ENCODE assay signal across 22 mouse cellular contexts in the genomic region with DNA sequence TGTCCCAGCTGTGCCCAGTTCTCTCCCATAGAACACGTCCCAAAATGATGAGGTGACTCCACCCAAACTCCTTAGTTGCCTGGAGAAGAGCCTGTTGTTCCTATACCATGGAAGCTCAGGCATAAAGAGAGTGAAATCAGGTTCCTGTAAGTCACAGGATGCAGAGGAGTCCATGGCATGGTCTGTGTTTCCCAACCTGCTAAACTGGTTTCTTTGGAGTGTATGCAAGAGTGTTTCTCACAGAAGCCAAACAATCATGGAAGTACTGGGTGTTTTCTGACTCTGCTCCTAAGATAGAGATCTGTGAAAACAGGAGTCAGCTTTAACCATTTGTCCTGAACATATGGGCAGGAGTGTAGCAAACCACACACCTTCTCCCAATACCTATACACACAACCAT. TPM values are rescaled to one million over a fixed set of nuclear protein-coding genes. Genes with fewer than 3 reads are reported as not detected.
DNase-seq lines count a peak whose midpoint lies in the region; ATAC-seq lines count a peak whose summit lies in the region.
"Had no signal": no experiment of that assay in that cellular context is flagged by ENCODE, and none has a peak within 500 bp of the region (broad histone marks: within the 10 kb centered on the region; RNA-seq: fewer than 3 reads in every experiment).

No protein-coding gene starts in this region.

- H3K4me2 ChIP-seq in embryonic facial prominence, embryonic 13.5 days: no peak overlapping the region
- no peak overlapping the region for H3K4me2 ChIP-seq in intestine, embryonic 16.5 days (ENCODE audit: low read depth, low read length)
- H3K4me2 ChIP-seq: liver, embryonic 11.5 days had no signal

- H3K27me3 ChIP-seq in embryonic facial prominence, embryonic 13.5 days: no peaks in the 10 kb centered on the region
- no peaks in the 10 kb centered on the region for H3K27me3 ChIP-seq in embryonic facial prominence, embryonic 10.5 days (replicated peaks; ENCODE audit: low read depth, poor library complexity, severe bottlenecking)
- H3K27me3 ChIP-seq in intestine, embryonic 16.5 days (replicated peaks; ENCODE audit: control insufficient read depth, insufficient read depth, low read length): no peaks in the 10 kb centered on the region

- no peak for DNase-seq in embryonic facial prominence, embryonic 10.5 days (ENCODE audit: low spot score)
- DNase-seq in gastrocnemius, adult 18-20 months (ENCODE audit: low spot score): no peak
- DNase-seq in T-cell, adult 2 months (ENCODE audit: low spot score): no peak
- DNase-seq in MN1 (ENCODE audit: low spot score): no peak
- DNase-seq: adrenal gland, adult 2 months; cerebellum, adult 9-11 months; embryo, embryonic 11 days; gastrocnemius, adult 2 months; midbrain, embryonic 14.5 days had no signal

- H3K9ac ChIP-seq in embryonic facial prominence, embryonic 13.5 days: no peak overlapping the region
- no peak overlapping the region for H3K9ac ChIP-seq in intestine, embryonic 16.5 days (ENCODE audit: low read depth, low read length)

- H3K4me3 ChIP-seq in embryonic facial prominence, embryonic 13.5 days: no peak overlapping the region
- H3K4me3 ChIP-seq in embryonic facial prominence, embryonic 10.5 days: no peak overlapping the region
- no peak overlapping the region for H3K4me3 ChIP-seq in intestine, embryonic 16.5 days (ENCODE audit: low read length)
- H3K4me3 ChIP-seq: erythroblast, embryonic 14.5 days; gastrocnemius, adult 2 months had no signal

- no peak overlapping the region for H3K27ac ChIP-seq in embryonic facial prominence, embryonic 13.5 days
- no peak overlapping the region for H3K27ac ChIP-seq in embryonic facial prominence, embryonic 10.5 days (replicated peaks)
- no peak overlapping the region for H3K27ac ChIP-seq in intestine, embryonic 16.5 days (ENCODE audit: low read length)
- H3K27ac ChIP-seq: gastrocnemius, adult 2 months had no signal

- WGBS in embryonic facial prominence, embryonic 13.5 days: 40% methylated on average over 1 of the region's 1 CpGs
- WGBS in embryonic facial prominence, embryonic 10.5 days: 76% methylated on average over 1 of the region's 1 CpGs
- WGBS in intestine, embryonic 16.5 days: 46% methylated on average over 1 of the region's 1 CpGs

- H3K9me3 ChIP-seq in embryonic facial prominence, embryonic 13.5 days: no peaks in the 10 kb centered on the region
- no peaks in the 10 kb centered on the region for H3K9me3 ChIP-seq in embryonic facial prominence, embryonic 10.5 days
- H3K9me3 ChIP-seq in intestine, embryonic 16.5 days (ENCODE audit: control insufficient read depth, low read length): no peaks in the 10 kb centered on the region

- H3K36me3 ChIP-seq in embryonic facial prominence, embryonic 13.5 days: no peaks in the 10 kb centered on the region
- no peaks in the 10 kb centered on the region for H3K36me3 ChIP-seq in embryonic facial prominence, embryonic 10.5 days (replicated peaks)
- no peaks in the 10 kb centered on the region for H3K36me3 ChIP-seq in intestine, embryonic 16.5 days (ENCODE audit: control insufficient read depth, insufficient read depth, low read length)

- H3K4me1 ChIP-seq in embryonic facial prominence, embryonic 13.5 days: no peaks in the 10 kb centered on the region
- no peaks in the 10 kb centered on the region for H3K4me1 ChIP-seq in embryonic facial prominence, embryonic 10.5 days
- no peaks in the 10 kb centered on the region for H3K4me1 ChIP-seq in intestine, embryonic 16.5 days (ENCODE audit: control insufficient read depth, insufficient read depth, low read length)

- 0 out of 2 replicates have a peak, but pooled peaks have one; percentile 20 for ATAC-seq in embryonic facial prominence, embryonic 13.5 days (ENCODE audit: insufficient number of reproducible peaks, insufficient read depth, low FRiP score, low TSS enrichment, low read depth)
- peak; percentile 9 for ATAC-seq in common myeloid progenitor, adult 5-6 weeks (replicated peaks; ENCODE audit: low read depth, poor library complexity, severe bottlenecking)
- peak; percentile 75 for ATAC-seq in intestine, embryonic 16.5 days
- ATAC-seq in megakaryocyte, adult 5-6 weeks (ENCODE audit: poor library complexity, severe bottlenecking): 0 out of 2 replicates have a peak, but pooled peaks have one; percentile 10
- ATAC-seq: forebrain, embryonic 16.5 days had no signal

RNA-seq across cellular contexts. Expression of a gene that starts 5.6 kb away (rescaled TPM):
- polyA plus RNA-seq in embryonic facial prominence, embryonic 13.5 days (2015; fragmentation: Nextera tagmentation; extraction: Ambion mirVana): 4.1 and 4.7 TPM in 2 replicates
- not detected in 2 replicates for polyA plus RNA-seq in embryonic facial prominence, embryonic 10.5 days (2016; fragmentation: Nextera tagmentation; extraction: Ambion mirVana)
- 0.23 TPM in 1 of 2 replicates, not detected in the other for total RNA-seq in common myeloid progenitor, adult 5-6 weeks (2017)
- 0.39 TPM in 1 of 2 replicates, not detected in the other for polyA plus RNA-seq in intestine, embryonic 16.5 days (2015; fragmentation: Nextera tagmentation; extraction: Ambion mirVana)
- not detected in 2 replicates for total RNA-seq in megakaryocyte, adult 5-6 weeks (2015)
- total RNA-seq in megakaryocyte, adult 5-6 weeks (2017): not detected in 2 replicates
- total RNA-seq in gastrocnemius, adult 18-20 months (2021): 1 to 10 TPM in 1 of 2 experiments, not detected in 1; 1.9 TPM
- total RNA-seq: adrenal gland, adult 2 months; gastrocnemius, adult 2 months; heart, adult 8-10 months; layer of hippocampus, postnatal 25 days; left cerebral cortex, postnatal 25 days; MEL had no signal
- polyA plus RNA-seq: adrenal gland, adult 2 months; erythroblast, embryonic 14.5 days; forebrain, embryonic 16.5 days; heart, embryonic 16.5 days; hindbrain, embryonic 11.5 days; liver, embryonic 11.5 days; midbrain, embryonic 14.5 days had no signal

RNA-seq across cellular contexts. Expression of a gene that starts 22.0 kb away (rescaled TPM):
- polyA plus RNA-seq in embryonic facial prominence, embryonic 13.5 days (2015; fragmentation: Nextera tagmentation; extraction: Ambion mirVana): not detected in 2 replicates
- not detected in 2 replicates for polyA plus RNA-seq in embryonic facial prominence, embryonic 10.5 days (2016; fragmentation: Nextera tagmentation; extraction: Ambion mirVana)
- not detected in 2 replicates for total RNA-seq in common myeloid progenitor, adult 5-6 weeks (2017)
- polyA plus RNA-seq in intestine, embryonic 16.5 days (2015; fragmentation: Nextera tagmentation; extraction: Ambion mirVana): not detected in 2 replicates
- total RNA-seq in megakaryocyte, adult 5-6 weeks (2015): not detected in 2 replicates
- not detected in 2 replicates for total RNA-seq in megakaryocyte, adult 5-6 weeks (2017)
- total RNA-seq in gastrocnemius, adult 18-20 months (2021): under 1 TPM in 1 of 2 experiments, not detected in 1; 0.43 TPM
- total RNA-seq: adrenal gland, adult 2 months; gastrocnemius, adult 2 months; heart, adult 8-10 months; layer of hippocampus, postnatal 25 days; left cerebral cortex, postnatal 25 days; MEL had no signal
- polyA plus RNA-seq: adrenal gland, adult 2 months; erythroblast, embryonic 14.5 days; forebrain, embryonic 16.5 days; heart, embryonic 16.5 days; hindbrain, embryonic 11.5 days; liver, embryonic 11.5 days; midbrain, embryonic 14.5 days had no signal

RNA-seq across cellular contexts. Expression of a gene that starts 27.9 kb away (rescaled TPM):
- 2.6 and 3.3 TPM in 2 replicates for polyA plus RNA-seq in embryonic facial prominence, embryonic 13.5 days (2015; fragmentation: Nextera tagmentation; extraction: Ambion mirVana)
- polyA plus RNA-seq in embryonic facial prominence, embryonic 10.5 days (2016; fragmentation: Nextera tagmentation; extraction: Ambion mirVana): not detected in 2 replicates
- total RNA-seq in common myeloid progenitor, adult 5-6 weeks (2017): not detected in 2 replicates
- polyA plus RNA-seq in intestine, embryonic 16.5 days (2015; fragmentation: Nextera tagmentation; extraction: Ambion mirVana): not detected in 2 replicates
- total RNA-seq in megakaryocyte, adult 5-6 weeks (2015): not detected in 2 replicates
- total RNA-seq in megakaryocyte, adult 5-6 weeks (2017): not detected in 2 replicates
- not detected for total RNA-seq in gastrocnemius, adult 18-20 months (2021)
- total RNA-seq: gastrocnemius, adult 2 months; heart, adult 8-10 months; layer of hippocampus, postnatal 25 days; left cerebral cortex, postnatal 25 days; MEL had no signal
- polyA plus RNA-seq: adrenal gland, adult 2 months; erythroblast, embryonic 14.5 days; forebrain, embryonic 16.5 days; hindbrain, embryonic 11.5 days; midbrain, embryonic 14.5 days had no signal

Comparison
In these comparisons a context has a peak if more than half of its experiments do, and no peak if none do; other contexts are left out.
1. ATAC-seq: peak in every context shown above with its lines; median percentile 75 in intestine, embryonic 16.5 days; 20 in embryonic facial prominence, embryonic 13.5 days; 10 in megakaryocyte, adult 5-6 weeks; 9 in common myeloid progenitor, adult 5-6 weeks.